Mouse (Mus musculus) kidney, adult 18-20 months (tissue): ENCODE results near the gene Gm20834.
"Not testable (repeated sequence)": the region's sequence is repeated elsewhere in the genome, so short reads cannot be mapped to it uniquely, and the experiment has no call there.

Source experiments
- DNase-seq: peaks from one replicate; pipeline ENCODE4 v3.0.0; 2021

The Gm20834 gene

DNA sequence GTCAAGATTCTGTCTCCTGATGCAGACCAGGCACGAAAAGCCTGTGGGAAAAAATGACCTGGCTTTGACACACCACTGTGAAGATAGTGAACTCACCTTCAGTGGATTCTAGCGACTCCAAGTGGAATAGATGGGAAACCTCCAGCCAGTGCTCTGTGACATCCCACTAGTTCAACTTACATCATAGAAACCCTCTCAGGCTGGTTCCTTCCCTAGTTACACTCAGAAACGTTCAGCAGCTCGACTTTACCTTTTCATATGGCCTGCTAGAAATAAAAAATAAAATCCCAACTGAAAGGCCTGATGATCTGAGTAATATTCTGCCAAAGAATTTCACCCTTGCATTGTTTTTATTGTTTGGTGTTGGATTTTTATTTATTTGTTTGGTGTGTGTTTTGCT lies at the start of gene Gm20834:
Gene Gm20834, minus strand, starts transcription at position 101 of the 400 bp plus-strand sequence.
- DNase-seq = not testable (repeated sequence)
